Mouse (Mus musculus) cerebellum, adult 2 months (tissue): ENCODE data around the gene Mapk8ip1.

Experiments
- CTCF ChIP-seq: fragments of 200-500 bp; IDR thresholded peaks from 2 replicates; pipeline ENCODE4 v1.5.1; 2011; ENCODE audit warnings: low read depth, mild to moderate bottlenecking, control low read depth, low read length, moderate library complexity, borderline replicate concordance; ENCODE audit not compliant: insufficient read depth
- POLR2A ChIP-seq: fragments of 200-500 bp; IDR thresholded peaks from 2 replicates; pipeline ENCODE4 v1.6.1; 2011; ENCODE audit warnings: low read length, control low read depth, borderline replicate concordance; ENCODE audit not compliant: insufficient read depth

- peak; percentile 59; the same call in 1 of the 2 replicates for TF ChIP-seq CTCF
- no peak for TF ChIP-seq POLR2A
These were observed 21.5 kb upstream of the Mapk8ip1 start for GRCm38 (mm10) chr2:92422388-92423135.
